Mouse (Mus musculus) heart, postnatal 0 days (tissue): ENCODE measurements around the gene Elp5.

Source experiments
- CTCF ChIP-seq: IDR thresholded peaks from 2 replicates; pipeline ENCODE4 v1.5.1; 2016; ENCODE audit warnings: antibody characterized with exemption, control low read depth, low read depth
- EP300 ChIP-seq: IDR thresholded peaks from 2 replicates; pipeline ENCODE4 v1.6.1; 2016; ENCODE audit warnings: antibody characterized with exemption, low read depth

DNA sequence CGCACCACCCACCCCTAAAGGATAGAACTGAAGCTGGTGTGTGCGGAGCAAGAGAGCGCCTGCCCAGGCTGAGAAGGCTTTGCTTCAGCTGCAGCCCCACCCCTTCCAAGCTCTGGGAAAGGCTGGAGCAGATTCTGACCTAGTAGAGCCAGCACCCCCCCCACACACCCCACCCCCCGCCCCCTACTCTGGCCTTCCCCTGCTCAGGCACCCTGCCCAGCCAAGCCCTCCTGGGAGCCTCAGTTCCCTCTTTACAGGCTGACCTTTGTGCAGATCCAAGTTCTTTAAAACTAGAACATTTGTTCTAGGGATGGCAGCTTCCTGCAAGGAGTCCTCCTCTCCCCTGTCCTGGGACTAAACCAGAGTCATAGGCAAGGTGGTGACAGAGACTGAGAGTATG is 44.9 kb downstream of the Elp5 start:
- TF ChIP-seq CTCF (no peak), EP300 (no peak)
